Mouse (Mus musculus): Measurements from ENCODE around the gene Ttc28. TPM values are rescaled to one million over a fixed set of nuclear protein-coding genes. Genes with fewer than 3 reads are reported as not detected.
A peak's percentile ranks its signal among the peaks of the same experiment; 100 is the strongest.

Gene Ttc28
- polyA plus RNA-seq, 1 experiment from 2014 or later, result 13.5 TPM

GRCm38 (mm10) chr5:111077261-111077660 is 197.7 kb downstream of the Ttc28 start:
- no peak overlapping the region for H3K9ac ChIP-seq (ENCODE audit: low read length)
- no peaks in the 10 kb centered on the region for H3K36me3 ChIP-seq (ENCODE audit: control insufficient read depth, insufficient read depth, low read length)
- no peaks in the 10 kb centered on the region for H3K9me3 ChIP-seq (ENCODE audit: control insufficient read depth, low read length)
- no peak for ATAC-seq (ENCODE audit: low FRiP score)
- no peak for DNase-seq (ENCODE audit: low spot score, missing footprints)
- H3K4me2 ChIP-seq, result no peak overlapping the region
- no peak overlapping the region for H3K4me3 ChIP-seq (ENCODE audit: low read depth, low read length)
- WGBS, result 89% methylated on average over 9 of the region's 9 CpGs
- no peak overlapping the region for H3K27ac ChIP-seq (ENCODE audit: low read depth, low read length)
- peaks cover 9% of the 10 kb centered on the region; the same call in 1 of the 2 replicates for H3K4me1 ChIP-seq (ENCODE audit: control insufficient read depth, insufficient read depth, low read length)
- H3K27me3 ChIP-seq (ENCODE audit: control insufficient read depth, insufficient read depth, low read length), result no peaks in the 10 kb centered on the region

DNA sequence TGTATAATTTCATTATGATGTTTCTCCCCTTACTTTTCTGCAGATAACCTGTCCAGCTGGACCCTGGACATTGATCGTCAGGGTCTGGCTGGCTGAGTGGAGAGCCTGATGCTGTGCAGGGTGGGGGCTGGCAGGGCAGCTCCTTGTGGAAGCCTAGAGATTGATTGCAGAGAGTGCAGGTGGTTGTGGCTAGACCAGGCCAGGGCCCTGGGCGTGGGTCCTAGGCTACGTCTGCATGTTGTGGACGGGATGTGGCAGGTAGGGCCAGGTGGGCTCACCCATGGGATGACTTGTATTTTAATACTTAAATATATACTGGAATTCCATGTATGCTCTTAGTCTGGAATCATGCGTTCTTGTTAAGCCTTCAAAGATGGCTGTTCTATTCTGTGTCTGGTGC is 201.0 kb downstream of the Ttc28 start:
- H3K4me1 ChIP-seq (ENCODE audit: control insufficient read depth, insufficient read depth, low read length), result no peaks in the 10 kb centered on the region
- ATAC-seq (ENCODE audit: low FRiP score) (no peak), DNase-seq (ENCODE audit: low spot score, missing footprints) (no peak)
- H3K4me3 ChIP-seq (ENCODE audit: low read depth, low read length), result no peak overlapping the region
- H3K27ac ChIP-seq (ENCODE audit: low read depth, low read length), result no peak overlapping the region
- no peaks in the 10 kb centered on the region for H3K27me3 ChIP-seq (ENCODE audit: control insufficient read depth, insufficient read depth, low read length)
- H3K4me2 ChIP-seq, result no peak overlapping the region
- H3K9me3 ChIP-seq (ENCODE audit: control insufficient read depth, low read length), result no peaks in the 10 kb centered on the region
- no peak overlapping the region for H3K9ac ChIP-seq (ENCODE audit: low read length)
- 88% methylated on average over 5 of the region's 5 CpGs for WGBS
- H3K36me3 ChIP-seq (ENCODE audit: control insufficient read depth, insufficient read depth, low read length), result no peaks in the 10 kb centered on the region

DNA sequence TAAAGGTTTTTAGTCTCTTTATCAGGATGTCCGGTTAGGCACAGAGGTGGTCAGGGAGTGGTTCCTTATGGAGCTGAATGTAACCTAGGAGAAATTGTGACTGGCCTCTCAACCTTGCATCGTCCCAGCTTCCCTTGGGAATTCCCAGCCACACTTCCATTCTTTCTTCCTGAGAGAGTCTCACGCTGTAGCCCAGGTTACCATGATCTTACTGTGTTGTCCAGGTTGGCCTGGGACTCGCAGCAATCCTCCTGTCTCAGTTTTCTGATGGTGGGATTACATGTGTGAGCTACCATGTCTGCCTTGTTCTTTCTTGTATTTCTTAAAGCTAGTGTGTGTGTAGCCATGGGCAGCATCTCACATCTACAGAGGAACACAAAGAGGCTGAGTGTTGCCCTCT is 206.2 kb downstream of the Ttc28 start:
- DNase-seq (ENCODE audit: low spot score, missing footprints), result no peak
- Histone ChIP-seq H3K27ac (ENCODE audit: low read depth, low read length) (no peak overlapping the region), H3K4me1 (ENCODE audit: control insufficient read depth, insufficient read depth, low read length) (no peaks in the 10 kb centered on the region), H3K27me3 (ENCODE audit: control insufficient read depth, insufficient read depth, low read length) (no peaks in the 10 kb centered on the region), H3K9me3 (ENCODE audit: control insufficient read depth, low read length) (no peaks in the 10 kb centered on the region), H3K4me3 (ENCODE audit: low read depth, low read length) (no peak overlapping the region), H3K4me2 (no peak overlapping the region), H3K36me3 (ENCODE audit: control insufficient read depth, insufficient read depth, low read length) (no peaks in the 10 kb centered on the region), H3K9ac (ENCODE audit: low read length) (no peak overlapping the region)
- no peak for ATAC-seq (ENCODE audit: low FRiP score)
- 95% methylated on average over 4 of the region's 4 CpGs for WGBS

DNA sequence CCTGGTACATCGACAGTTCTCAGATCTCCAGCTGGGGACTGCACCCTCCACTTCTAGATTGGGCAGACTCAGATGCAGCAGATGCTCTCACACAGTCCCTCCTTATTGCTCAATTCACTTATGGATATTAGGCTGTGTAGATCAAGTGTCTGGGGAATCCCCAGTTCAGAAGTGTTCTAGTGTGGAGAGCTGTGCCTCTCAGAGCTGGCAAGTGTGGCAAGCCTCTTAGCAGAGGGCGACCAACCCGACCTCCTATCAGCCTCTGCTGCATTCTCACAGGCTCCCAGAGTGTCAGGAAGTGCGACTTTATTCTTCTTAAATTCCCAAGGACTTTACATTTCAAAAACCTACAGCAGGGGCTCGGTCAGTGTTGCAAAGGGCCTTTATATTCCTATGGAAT is 217.1 kb downstream of the Ttc28 start:
- Histone ChIP-seq H3K4me2 (no peak overlapping the region), H3K36me3 (ENCODE audit: control insufficient read depth, insufficient read depth, low read length) (peaks cover 3% of the 10 kb centered on the region), H3K9me3 (ENCODE audit: control insufficient read depth, low read length) (no peaks in the 10 kb centered on the region), H3K9ac (ENCODE audit: low read length) (no peak overlapping the region), H3K27me3 (ENCODE audit: control insufficient read depth, insufficient read depth, low read length) (no peaks in the 10 kb centered on the region), H3K4me1 (ENCODE audit: control insufficient read depth, insufficient read depth, low read length) (peaks cover 31% of the 10 kb centered on the region), H3K27ac (ENCODE audit: low read depth, low read length) (no peak overlapping the region), H3K4me3 (ENCODE audit: low read depth, low read length) (no peak overlapping the region)
- DNase-seq (ENCODE audit: low spot score, missing footprints), result peak; percentile 82
- WGBS, result 24% methylated on average over 5 of the region's 5 CpGs
- peak; percentile 54; the same call in 1 of the 2 replicates for ATAC-seq (ENCODE audit: low FRiP score)

DNA sequence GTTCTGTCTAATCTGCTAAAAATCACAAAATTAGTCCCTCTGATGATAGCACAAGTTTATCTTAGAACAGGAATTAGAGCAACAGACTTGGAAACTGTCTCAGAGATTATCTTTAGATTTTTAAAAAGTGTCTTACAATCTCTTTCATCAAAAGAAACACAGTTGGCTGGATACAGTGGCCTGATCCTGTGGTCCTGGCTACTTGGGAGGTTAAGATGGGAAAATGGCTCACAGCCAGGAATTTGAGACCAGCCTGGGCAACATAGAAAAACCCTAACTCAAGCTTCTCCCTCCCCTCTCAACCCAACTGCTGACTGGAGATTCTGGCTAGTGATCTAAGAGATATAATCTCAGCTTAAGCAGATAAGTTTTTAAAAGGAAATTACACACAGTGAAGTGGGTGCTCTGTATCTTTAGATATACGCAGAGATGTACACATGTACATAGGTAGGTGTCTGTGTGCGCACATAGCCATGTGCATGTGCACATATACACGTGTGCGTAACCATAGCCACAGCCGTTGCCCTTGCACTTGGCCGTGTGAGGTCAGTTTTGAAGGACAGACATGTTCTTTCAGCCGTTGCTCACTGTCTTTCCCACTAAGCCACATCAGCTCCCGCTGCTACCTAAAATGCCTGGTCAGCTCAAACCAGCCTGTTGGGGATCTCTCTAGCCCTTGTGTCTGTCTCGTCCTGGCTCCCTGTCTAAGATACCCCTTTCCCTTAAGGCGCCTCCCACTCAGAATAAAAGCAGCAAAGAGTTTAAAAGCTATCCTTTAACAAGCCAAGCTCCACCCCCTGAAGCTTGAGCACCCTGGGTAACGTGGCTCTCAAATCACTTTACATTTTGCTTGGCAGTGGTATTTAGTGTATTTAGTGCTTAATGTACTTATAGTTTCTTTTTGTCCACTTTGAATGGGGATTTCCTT is 217.9 kb downstream of the Ttc28 start:
- Histone ChIP-seq H3K36me3 (ENCODE audit: control insufficient read depth, insufficient read depth, low read length) (peaks cover 3% of the 10 kb centered on the region), H3K4me1 (ENCODE audit: control insufficient read depth, insufficient read depth, low read length) (peaks cover 31% of the 10 kb centered on the region), H3K9me3 (ENCODE audit: control insufficient read depth, low read length) (no peaks in the 10 kb centered on the region), H3K9ac (ENCODE audit: low read length) (no peak overlapping the region), H3K4me2 (no peak overlapping the region), H3K27me3 (ENCODE audit: control insufficient read depth, insufficient read depth, low read length) (no peaks in the 10 kb centered on the region), H3K4me3 (ENCODE audit: low read depth, low read length) (no peak overlapping the region), H3K27ac (ENCODE audit: low read depth, low read length) (no peak overlapping the region)
- peak; percentile 90 for DNase-seq (ENCODE audit: low spot score, missing footprints)
- WGBS, result 68% methylated on average over 11 of the region's 11 CpGs
- ATAC-seq (ENCODE audit: low FRiP score), result no peak

- Histone ChIP-seq H3K36me3 (ENCODE audit: control insufficient read depth, insufficient read depth, low read length) (peaks cover 3% of the 10 kb centered on the region), H3K27ac (ENCODE audit: low read depth, low read length) (peak overlapping the region; percentile 60), H3K9me3 (ENCODE audit: control insufficient read depth, low read length) (no peaks in the 10 kb centered on the region), H3K4me2 (no peak overlapping the region), H3K9ac (ENCODE audit: low read length) (no peak overlapping the region), H3K4me3 (ENCODE audit: low read depth, low read length) (no peak overlapping the region), H3K27me3 (ENCODE audit: control insufficient read depth, insufficient read depth, low read length) (no peaks in the 10 kb centered on the region), H3K4me1 (ENCODE audit: control insufficient read depth, insufficient read depth, low read length) (peaks cover 31% of the 10 kb centered on the region)
- 19% methylated on average over 7 of the region's 7 CpGs for WGBS
- ATAC-seq (ENCODE audit: low FRiP score), result peak; percentile 75
- DNase-seq (ENCODE audit: low spot score, missing footprints), result peak; percentile 85
Observed at GRCm38 (mm10) chr5:111098516-111099274, 219.1 kb downstream of the Ttc28 start.

DNA sequence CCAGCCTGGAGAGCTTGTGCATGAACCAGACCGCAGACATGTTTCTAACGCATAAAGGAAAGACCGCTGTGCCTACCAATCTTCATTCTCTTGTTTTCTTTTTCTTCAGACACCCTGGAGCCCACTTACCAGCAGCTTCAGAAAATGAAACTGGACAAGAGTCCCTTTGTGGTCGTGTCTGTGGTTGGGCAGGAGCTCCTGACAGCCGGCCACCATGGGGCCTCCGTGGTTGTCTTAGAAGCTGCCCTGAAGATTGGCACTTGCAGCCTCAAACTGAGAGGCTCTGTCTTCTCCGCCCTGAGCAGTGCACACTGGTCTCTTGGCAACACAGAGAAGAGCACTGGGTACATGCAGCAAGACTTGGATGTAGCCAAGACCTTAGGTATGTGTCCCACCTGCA is 221.0 kb downstream of the Ttc28 start:
- no peak for DNase-seq (ENCODE audit: low spot score, missing footprints)
- 85% methylated on average over 7 of the region's 7 CpGs for WGBS
- no peak for ATAC-seq (ENCODE audit: low FRiP score)
- no peak overlapping the region for H3K4me2 ChIP-seq
- no peak overlapping the region for H3K27ac ChIP-seq (ENCODE audit: low read depth, low read length)
- no peaks in the 10 kb centered on the region for H3K27me3 ChIP-seq (ENCODE audit: control insufficient read depth, insufficient read depth, low read length)
- H3K36me3 ChIP-seq (ENCODE audit: control insufficient read depth, insufficient read depth, low read length), result peaks cover 3% of the 10 kb centered on the region
- peaks cover 31% of the 10 kb centered on the region for H3K4me1 ChIP-seq (ENCODE audit: control insufficient read depth, insufficient read depth, low read length)
- no peak overlapping the region for H3K9ac ChIP-seq (ENCODE audit: low read length)
- H3K9me3 ChIP-seq (ENCODE audit: control insufficient read depth, low read length), result no peaks in the 10 kb centered on the region
- H3K4me3 ChIP-seq (ENCODE audit: low read depth, low read length), result no peak overlapping the region

GRCm38 (mm10) chr5:111101383-111101932 is 221.9 kb downstream of the Ttc28 start:
- no peak for DNase-seq (ENCODE audit: low spot score, missing footprints)
- Histone ChIP-seq H3K36me3 (ENCODE audit: control insufficient read depth, insufficient read depth, low read length) (peaks cover 3% of the 10 kb centered on the region), H3K27ac (ENCODE audit: low read depth, low read length) (no peak overlapping the region), H3K4me2 (no peak overlapping the region), H3K27me3 (ENCODE audit: control insufficient read depth, insufficient read depth, low read length) (no peaks in the 10 kb centered on the region), H3K9me3 (ENCODE audit: control insufficient read depth, low read length) (no peaks in the 10 kb centered on the region), H3K4me1 (ENCODE audit: control insufficient read depth, insufficient read depth, low read length) (peaks cover 27% of the 10 kb centered on the region), H3K9ac (ENCODE audit: low read length) (no peak overlapping the region), H3K4me3 (ENCODE audit: low read depth, low read length) (no peak overlapping the region)
- ATAC-seq (ENCODE audit: low FRiP score), result no peak
- 90% methylated on average over 6 of the region's 6 CpGs for WGBS

DNA sequence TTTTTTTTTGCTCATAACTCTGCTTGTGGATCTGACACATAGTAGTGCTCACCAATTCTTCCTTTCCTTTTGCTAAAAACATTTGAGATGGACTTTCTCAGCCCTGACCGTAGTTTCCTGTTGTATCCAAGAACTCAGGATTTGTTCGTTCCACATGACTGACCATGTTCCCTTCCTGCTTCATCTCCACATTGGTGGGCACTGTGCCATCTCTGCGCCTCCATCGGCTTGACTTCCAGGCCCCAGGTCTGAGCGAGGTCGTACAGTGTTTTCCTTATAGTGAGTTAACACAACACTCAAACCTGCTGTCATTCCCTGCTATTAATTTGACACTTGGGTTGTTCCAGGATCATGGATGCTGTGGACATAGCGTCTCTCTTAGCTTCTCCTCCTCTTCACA is 225.2 kb downstream of the Ttc28 start:
- Histone ChIP-seq H3K27me3 (ENCODE audit: control insufficient read depth, insufficient read depth, low read length) (no peaks in the 10 kb centered on the region), H3K9me3 (ENCODE audit: control insufficient read depth, low read length) (no peaks in the 10 kb centered on the region), H3K27ac (ENCODE audit: low read depth, low read length) (no peak overlapping the region), H3K9ac (ENCODE audit: low read length) (no peak overlapping the region), H3K36me3 (ENCODE audit: control insufficient read depth, insufficient read depth, low read length) (peaks cover 3% of the 10 kb centered on the region), H3K4me2 (no peak overlapping the region), H3K4me1 (ENCODE audit: control insufficient read depth, insufficient read depth, low read length) (peaks cover 1% of the 10 kb centered on the region; the same call in 1 of the 2 replicates), H3K4me3 (ENCODE audit: low read depth, low read length) (no peak overlapping the region)
- no peak for DNase-seq (ENCODE audit: low spot score, missing footprints)
- 95% methylated on average over 7 of the region's 7 CpGs for WGBS
- ATAC-seq (ENCODE audit: low FRiP score), result no peak

All from midbrain, embryonic 11.5 days (tissue).